Mouse (Mus musculus): ENCODE measurements around the gene Zfp651.

The Zfp651 gene

DNA sequence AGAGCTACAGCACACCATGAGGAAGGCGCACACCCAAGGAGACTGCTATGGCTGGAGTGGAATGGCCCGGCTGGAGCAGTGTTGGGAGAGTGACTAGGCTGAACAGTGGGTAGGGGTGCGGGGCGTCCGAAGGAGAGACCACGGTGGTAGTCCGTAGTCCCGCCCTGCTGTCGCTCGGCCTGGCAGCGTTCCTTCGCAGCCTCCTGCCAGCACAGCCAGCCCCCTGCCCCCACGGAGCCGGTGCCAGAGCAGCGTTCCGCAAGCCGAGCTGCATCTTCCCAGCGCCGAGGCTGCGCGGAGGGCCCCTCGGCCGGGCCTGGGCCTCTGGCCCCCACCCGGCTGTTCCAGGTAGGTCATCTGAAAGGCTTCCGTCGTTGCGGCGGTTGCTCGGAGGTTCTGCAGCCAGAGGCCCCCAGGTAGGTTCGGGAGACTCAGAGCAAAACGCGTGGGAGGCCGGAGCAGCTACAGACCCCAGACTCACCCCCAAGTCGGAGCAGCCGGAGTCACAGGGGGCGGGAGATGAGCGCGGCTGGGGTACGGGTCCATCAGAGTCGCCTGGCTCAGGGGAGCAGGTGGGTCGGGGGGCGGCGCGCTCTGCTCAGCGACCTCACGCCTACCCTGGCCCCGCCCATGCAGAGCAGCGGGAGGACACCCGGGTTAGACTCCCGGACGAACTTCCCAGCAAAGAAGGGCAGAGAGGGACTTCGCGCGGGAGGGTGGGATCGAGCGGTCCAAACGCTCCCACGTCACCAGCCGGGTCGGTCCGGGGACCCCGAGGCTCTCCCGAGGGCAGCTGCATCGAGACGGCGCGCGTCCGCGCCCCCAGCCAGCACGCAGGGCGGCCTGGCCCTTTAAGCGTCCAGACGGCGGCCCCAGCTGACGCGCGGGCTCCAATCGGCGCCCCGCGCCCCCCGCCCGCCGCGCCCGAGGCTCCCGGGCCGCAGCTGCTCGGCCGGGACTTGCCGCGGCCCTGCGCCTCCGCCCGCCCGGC is at the start of gene Zfp651:
TSS of gene Zfp651 (plus strand) at position 240 of the 991 bp plus-strand sequence.
- peak; percentile 60 for DNase-seq

DNA sequence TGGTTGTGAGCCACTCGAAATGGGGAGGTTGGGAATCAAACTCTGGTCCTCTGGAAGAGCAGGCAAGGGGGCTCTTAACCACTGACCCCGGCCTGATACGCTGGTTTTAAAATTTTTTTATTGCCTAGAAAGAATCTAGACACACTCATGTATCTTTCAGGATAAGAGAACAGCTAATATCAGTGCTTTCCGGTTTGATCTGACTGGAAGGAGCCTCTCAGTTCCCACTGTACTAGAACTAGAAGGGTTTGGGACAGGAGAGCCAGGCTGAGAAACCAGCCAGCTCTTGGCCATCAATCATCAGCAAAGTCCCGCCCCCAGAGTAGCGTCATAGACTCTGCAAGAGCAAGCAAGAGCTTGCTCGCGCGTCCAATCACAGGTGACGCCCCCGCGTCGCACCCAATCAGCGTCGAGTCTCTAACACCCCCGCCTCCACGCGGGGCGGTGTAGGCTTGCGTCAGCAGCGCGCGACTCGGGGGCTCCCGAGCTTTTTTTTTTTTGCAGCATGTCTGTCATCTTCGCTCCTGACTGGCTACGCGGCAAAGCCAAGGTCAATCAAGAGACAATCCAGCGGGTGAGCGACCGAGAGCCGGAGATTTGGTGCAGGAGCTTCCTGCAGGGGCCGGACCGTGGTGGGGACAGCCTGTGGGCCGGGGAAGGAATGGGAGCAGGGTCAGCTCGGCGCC is 49.1 kb upstream of the Zfp651 start, which contains the start of gene Ss18l2:
TSS of gene Ss18l2 (plus strand) at position 432 of the 686 bp plus-strand sequence.
- DNase-seq: peak; percentile 97

DNA sequence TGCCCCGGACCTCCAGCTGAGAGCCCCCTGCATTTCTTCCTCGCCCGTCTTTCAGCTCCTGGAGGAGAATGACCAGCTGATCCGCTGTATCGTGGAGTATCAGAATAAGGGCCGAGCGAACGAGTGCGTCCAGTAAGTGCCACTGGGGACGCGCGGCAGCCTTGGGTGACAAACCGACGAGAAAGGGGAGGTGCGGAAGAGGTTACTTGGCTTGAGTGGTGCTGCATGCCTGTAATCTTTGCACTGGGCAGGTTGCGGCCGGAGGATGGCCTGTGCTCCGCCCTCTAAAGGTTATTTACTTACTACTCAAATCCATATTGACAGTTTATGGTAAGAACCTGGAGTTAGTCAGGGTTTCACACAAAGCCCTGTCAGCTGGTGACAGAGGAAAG is 48.5 kb upstream of the Zfp651 start:
- DNase-seq: no peak

DNA sequence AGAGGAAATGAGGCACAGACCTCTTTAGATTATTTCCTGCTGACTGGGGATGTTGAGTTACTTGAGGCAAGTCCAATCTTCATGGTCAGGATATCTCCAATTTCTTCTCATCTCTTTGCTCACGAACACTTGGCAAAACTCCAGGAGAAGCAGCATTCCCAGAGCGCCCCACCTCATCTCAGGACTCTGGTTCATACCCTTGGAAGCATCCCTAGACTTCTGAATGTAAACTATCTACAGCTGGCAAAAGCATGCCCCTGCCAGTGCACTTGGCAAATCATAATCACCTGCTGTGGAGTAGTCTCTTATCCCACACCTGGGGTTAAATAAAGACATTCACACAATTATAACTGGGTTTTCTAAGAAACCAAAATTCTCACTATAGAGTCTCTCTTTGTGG is 42.1 kb upstream of the Zfp651 start:
- DNase-seq: no peak

DNA sequence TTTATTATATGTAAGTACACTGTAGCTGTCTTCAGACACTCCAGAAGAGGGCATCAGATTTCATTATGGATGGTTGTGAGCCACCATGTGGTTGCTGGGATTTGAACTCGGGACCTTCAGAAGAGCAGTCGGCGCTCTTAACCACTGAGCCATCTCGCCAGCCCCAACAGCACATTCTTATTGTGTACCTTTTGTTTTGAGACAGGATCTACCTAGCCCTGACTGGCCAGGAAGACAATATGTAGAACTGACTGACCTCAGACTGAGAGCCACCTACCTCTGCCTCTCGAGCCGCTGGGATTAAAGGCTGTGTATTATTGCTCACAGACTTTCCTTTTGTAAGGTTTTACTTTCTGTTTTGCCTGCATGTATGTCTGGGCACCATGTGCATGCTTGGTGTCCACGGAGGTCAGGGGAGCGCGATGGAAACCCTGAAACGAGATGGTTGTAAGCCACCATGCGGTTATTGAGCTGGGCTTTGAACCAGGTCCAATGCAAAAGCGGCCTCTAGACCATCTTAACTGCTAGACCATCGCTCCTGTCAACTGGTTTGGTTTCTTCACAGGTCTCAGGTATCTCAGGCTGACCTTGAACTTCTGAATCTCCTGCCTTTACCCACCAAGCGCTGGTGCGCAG is 40.9 kb upstream of the Zfp651 start:
- no peak for DNase-seq

DNA sequence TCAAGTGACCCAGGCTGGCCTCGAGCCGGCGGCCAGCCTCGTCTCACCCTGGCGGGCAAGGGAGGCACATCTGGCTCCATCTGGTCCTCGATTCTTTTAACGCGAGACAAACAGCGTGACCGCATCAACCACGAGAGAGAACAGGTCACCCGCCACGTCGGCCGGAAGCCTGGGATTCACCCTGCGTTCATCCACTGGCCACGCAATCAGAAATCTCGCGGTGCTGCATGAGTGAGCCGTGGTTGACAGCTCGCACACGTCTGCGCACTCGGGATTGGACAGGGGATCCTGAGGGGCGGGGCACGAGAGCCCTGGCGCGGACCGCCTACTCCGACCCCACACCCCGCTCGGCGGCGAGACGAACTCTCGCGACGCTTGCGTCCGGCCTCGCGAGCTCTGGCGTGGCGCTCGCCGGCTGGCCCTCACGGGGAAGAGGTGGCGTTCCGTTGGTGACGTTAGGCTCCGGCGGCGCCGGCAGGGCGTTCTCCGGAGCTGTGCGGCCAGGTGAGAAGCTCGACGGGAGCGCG is 40.3 kb upstream of the Zfp651 start, which contains the start of gene Nktr:
TSS of gene Nktr (plus strand) at position 378 of the 527 bp plus-strand sequence.
- peak; percentile 97 for DNase-seq

DNA sequence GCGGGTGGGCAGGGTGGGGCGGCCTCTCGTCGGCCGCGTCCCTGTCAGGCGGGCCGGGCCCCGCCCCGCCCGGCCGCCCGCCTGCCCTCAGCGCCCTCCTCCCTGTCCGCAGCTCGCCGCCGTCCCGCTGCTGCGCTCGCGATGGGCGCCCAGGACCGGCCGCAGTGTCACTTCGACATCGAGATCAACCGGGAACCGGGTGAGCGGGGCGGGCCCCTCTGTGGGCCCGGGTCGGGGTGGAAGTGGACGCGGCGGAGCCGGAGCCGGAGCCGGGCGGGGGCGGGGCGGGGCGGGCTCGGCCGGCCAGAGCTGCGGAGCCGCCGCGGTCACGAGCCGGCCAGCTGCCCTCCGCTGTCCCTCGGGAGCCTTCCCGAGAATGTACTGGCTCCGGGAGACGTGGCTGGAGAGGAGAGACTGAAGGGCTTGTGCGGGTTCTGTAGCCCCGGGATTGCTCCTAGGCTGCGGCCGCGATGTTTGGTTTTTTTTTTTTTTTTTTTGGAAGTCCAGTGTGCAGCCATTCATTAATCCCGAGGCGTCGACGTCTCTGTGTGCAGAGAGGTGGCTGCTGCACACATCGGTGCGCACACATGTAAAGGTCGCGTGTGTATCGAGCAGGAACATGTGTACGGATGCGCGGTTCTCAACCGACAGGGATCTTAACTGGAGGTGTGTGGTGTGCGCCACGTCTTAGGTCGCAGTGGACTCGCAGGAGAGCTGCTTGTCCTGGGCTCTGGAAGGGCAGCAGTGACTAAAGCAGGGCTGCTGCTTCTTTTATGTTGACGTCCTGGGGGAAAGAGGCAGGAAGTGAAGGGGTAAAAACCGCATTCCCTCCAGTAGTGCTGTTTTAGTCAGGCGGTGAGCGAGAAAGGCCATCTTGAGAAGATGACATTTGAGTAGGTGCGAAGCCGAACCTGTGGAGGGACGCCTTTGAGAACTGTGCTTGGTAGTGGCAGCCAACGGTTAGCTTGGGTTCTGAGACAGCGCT is 39.5 kb upstream of the Zfp651 start:
- peak; percentile 60 for DNase-seq

DNA sequence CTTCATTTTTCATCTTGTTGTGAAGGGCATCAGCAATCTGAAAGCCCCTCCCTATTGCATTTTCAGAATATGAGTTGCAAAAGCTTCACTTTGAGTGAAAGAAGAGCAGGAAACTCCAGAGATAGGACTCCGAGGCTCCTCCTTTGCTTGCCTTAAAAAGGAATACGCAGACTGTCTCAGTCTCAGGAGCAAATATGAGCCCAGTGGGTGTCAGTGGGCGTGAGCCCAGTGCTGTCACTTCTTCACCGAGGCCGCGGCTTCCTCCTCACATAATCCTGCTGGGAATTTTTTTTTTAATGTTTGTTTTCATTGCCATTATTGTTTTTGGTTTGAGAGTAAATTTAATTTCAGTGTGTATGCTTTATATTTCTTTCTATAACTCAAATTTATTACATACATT is 18.6 kb upstream of the Zfp651 start:
- no peak for DNase-seq

DNA sequence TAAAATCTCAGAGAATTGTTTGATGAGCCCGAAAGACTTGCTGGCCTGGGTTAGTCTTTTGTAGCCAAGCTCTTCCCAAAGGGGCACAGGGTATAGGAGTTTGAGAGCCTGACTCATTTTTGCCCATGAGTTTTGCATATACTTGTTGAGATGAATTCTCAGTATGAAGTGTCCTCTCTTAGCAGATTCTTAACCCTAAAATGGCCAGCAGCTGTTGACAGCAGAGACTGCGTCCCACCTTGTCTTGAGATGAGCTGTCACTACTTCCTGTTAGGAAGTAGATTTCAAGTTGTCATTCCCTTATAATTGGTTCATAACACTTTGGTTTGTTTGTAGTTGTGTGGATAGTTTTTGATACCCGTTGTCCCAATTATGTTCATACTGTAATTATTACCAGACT is 18.0 kb upstream of the Zfp651 start:
- no peak for DNase-seq

DNA sequence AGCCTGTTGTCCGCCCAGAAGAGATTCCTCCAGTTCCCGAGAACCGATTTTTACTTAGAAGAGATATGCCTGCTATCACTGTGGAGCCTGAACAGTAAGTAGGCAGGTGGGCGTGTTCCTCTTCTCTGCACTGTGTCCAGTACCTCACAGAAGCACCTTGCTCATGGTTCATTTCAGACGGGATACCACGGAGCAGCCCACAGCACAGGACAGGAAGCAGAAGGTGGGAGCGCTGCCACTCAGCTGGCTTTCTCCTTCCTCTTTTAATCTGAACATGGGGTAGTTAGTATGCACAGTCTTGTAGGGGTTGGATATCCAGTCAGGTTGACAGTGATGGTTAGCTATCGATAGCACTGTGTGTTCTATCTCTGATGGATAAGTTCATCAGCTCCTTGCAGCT is 15.1 kb upstream of the Zfp651 start:
- DNase-seq: no peak

DNA sequence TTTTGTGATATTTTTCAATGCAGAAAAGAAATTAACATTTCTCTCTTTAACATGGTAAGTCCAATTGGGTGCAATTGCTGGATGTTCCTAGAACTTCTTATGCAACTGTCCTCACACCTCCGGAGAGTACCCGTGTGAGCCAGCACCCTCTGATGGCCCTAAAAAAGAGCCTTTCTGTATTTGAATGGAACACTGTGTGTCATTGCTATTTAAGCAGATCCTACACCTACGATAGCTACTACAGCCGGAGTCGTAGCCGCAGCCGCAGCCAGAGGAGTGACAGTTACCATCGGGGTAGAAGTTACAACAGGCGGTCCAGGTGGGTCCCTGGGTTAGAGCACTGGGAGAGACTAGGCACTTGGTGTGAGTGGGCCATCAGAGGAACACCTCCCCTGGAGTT is 6.4 kb upstream of the Zfp651 start:
- DNase-seq: no peak

DNA sequence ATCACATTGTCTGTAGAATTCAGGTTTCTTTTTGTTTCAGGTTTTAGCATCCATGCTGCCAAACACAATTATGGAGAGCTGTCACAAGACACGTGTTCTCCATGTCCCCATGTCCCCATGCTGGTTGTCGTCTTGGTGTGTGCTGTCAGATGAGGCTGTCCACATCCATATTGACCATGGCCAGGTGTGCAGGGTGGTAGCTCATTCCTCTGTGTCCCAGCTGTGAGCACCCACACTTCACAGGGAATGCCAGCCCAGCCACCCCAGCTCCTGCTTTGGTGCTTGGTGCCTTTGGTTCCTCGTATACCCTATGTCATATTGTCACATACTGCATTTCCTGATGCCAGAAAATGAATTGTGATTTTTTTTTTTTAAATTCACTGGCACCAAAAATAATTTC is 4.5 kb upstream of the Zfp651 start:
- DNase-seq: no peak

DNA sequence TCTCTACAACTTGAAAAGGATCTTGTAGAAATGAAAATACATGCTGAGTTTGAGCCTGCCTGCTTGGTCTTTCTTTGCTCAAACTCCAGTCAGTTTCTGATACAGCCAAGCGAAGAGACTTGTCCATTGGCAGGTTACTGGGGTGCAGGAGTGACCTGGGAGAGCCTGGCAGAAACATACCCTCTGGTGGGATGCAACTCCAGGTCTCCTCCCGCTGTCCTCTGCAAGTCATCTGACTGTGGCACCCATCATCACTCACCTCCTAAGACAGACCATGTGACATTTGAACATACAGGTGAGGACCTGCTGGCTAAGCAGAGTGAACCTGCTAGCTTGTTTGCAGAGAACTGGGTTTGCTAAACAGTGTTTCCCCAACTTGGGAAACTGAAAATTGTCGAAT is 2.3 kb upstream of the Zfp651 start:
- no peak for DNase-seq

DNA sequence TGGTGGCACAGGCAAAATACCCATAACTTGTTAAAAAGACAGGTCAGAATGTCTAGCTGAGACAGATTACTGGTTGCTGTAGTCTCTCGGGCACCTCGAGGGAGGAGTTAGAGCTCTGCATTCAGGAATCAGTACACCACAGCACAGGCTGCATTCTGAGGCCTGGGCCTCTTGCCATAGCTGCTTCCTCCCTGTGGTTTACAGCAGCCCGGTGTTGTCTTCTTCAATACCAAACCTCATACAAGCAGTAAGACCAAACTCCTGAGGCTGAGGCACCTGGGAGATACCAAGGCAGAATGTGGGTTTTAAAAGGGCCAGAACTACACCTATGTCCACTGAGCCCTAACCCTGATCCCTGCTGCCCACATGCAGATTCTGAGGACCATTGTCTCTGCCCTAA is 1.7 kb upstream of the Zfp651 start:
- no peak for DNase-seq

DNA sequence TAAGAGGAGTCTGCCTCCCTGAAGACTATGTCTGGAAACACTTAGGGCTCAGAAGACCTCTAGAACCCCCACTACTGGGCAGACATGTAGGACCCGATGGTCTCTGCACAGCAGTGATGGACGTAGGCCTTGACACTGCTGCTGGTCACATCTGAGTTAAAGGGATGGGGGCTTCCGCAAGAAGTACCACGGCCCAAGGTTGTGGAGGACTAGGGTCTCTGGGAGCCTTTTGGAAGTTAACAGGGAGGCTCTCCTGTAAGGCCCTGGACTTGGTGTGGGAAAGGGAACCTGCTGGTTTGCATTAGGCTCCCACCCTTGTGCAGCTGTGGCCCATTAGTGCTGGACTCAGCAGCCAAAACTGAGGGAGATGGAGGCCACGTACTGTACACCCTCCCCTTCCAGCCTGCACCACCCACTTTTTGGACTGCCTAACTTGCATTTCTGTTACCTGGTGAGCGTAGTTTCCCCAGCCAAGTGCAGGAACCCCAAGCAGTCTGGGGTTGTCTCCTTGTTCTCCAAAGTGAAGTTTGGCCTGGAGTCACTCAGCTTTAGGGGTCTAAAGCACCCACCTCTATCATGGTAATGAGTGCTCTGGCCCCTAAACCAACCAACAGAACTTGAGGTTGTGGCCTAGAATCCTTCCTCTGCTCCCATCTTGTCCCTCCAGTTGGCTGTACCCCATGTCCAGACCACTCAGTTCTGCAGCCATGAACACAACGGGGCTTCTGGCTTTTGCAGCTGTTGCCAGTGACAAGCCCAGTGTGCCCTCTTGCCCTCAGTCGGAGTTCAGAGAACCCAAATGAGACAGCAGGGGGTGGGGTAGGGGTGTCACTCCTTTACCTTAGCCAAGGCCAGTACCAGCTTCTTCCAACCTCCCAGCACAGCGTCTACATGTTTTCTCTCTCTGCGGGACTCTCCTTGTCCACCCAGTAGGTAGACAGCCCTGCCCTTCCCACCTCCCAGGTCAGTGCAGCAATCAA is 1.0 kb upstream of the Zfp651 start:
- peak; percentile 26 for DNase-seq

DNA sequence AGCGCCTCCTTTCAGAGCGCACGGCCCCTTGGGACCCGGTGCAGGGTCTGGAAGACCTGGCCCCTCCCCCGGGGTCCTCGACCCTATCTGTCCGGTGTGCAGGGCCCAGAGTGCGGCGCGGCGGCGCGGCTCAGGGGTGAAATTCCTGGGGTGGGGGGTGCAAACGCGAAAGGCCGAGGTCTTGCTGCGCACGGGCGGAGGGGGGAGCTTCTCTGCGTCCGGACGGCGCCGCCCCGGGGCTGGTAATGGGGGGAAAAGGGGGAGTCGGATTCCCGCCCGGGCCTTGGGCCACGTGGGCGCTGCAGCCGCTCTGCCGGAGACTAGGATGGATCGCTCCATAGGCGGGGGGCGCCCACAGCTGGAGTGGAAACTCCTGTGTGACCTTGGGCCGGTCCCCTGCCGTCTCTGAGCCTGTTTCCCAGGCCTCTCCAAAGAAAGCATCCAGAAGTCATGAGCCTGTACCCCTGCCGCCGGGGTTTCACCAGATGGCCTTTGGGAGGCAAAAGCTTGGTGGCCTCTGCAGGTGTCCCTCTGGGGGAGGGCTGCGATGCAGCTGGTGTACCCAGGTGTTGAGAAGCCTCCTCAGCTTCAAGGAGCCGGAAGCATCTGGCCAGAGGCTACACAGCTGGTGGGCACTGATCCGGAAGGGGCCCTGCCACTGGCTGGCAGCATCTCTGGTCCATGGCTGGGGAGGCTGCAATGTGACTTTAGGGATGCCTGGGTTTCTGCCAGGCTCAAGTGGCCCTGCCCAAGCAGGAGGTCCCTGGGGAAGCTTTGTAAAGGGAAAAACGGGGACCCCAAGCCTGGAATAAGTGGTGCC is 1.4 kb downstream of the Zfp651 start:
- peak; percentile 45 for DNase-seq

DNA sequence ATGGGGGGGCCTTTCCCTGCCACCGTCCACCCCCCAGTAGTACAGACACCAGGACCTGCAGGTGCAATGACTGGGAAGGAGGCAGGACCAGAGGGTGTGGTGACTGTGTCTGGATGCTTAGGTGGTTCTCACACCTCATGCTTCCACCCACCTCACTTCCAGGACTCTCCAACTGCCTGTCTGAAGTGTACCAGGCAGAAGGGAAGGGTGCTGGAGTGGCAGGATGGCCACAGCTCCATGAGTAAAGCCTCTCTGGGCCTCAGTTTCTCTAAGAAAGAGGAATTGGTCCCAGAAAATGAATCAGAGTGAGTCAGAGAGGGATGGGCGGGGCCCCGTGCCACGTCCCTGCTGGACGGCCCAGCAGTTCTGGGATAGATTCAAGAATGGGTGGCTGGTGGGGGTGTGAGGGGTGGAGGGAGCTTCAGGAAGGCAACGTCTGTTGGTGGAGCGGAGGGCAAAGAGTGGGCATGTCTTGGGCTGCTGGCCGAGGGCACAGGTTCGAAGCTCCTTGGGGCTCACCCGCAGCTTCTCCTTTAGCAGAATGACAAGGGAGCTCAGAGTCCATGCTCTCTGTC is 2.0 kb downstream of the Zfp651 start:
- DNase-seq: no peak

DNA sequence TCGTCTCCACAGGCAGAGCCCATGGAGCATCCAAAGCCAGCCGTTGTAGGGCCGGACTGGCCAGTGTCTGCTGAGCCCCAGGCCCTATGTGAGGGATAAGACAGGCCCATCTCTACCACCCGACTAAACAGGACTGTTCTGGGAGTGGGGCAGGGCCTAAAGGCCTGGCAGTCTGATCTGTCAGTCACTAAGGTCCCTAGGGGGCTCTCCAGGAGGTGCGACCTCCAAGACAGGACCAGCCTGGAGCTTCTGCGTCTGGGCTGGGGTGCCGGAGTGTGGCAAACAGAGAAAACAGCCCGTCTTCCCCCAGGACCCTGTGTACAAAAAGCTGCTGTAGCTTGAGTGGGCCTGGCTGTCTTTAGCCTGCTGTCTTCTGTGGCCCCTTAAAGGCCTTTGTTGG is 2.7 kb downstream of the Zfp651 start:
- no peak for DNase-seq

DNA sequence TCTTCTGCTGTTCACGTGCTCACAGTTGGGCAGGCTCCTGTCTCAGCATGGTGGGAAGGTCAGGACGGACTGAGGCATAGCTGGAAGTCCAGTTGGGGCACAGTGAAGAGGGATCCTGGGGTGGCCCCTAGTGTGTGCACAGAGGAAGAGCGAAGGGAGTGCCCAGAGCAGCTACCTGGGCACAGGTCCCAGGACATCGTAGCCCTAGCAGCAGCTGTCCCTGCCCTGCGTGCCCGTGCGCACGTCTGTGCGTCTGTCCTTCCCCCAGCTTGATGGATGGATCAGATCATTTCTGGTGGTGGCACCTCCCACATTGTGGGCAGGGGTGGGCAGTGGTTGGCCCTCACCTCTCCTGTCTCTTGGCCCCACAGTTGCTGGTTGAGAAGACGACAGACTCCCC is 3.1 kb downstream of the Zfp651 start:
- DNase-seq: no peak
